Mouse (Mus musculus) heart, postnatal 0 days (tissue): ENCODE measurements at regions not wholly inside any gene's neighbourhood (a gene's known extent, or its start where the extent isn't known, plus 50 kb on each side); places are given as distances from the start of the nearest gene placed in this dataset.
A peak's percentile ranks its signal among the peaks of the same experiment; 100 is the strongest.

Experiments used
- ATAC-seq: fragments of 200-750 bp; cut with Nextera tagmentation; 2 replicates; pipeline ENCODE4 v1.8.0; 2017; ENCODE audit warnings: low read depth, moderate number of reproducible peaks, moderate library complexity; ENCODE audit not compliant: insufficient read depth
- DNase-seq: peaks from one replicate; pipeline ENCODE4 v3.0.0-alpha.2; 2016; ENCODE audit warnings: low spot score
- H3K27ac ChIP-seq: fragments of 300-500 bp; sonication (generic); 2 replicates; pipeline ENCODE4 v1.5.1; 2014; ENCODE audit warnings: low read depth, mild to moderate bottlenecking
- H3K27me3 ChIP-seq: fragments of 300-500 bp; sonication (generic); 2 replicates; pipeline ENCODE4 v1.6.1; 2014; ENCODE audit warnings: low read length, mixed read lengths; ENCODE audit not compliant: control insufficient read depth, insufficient read depth
- H3K36me3 ChIP-seq: fragments of 300-500 bp; sonication (generic); replicated peaks from 2 replicates; pipeline ENCODE4 v1.6.1; 2014; ENCODE audit warnings: low read length, mixed read lengths; ENCODE audit not compliant: control insufficient read depth, insufficient read depth
- H3K4me1 ChIP-seq: fragments of 300-500 bp; sonication (generic); 2 replicates; pipeline ENCODE4 v1.6.1; 2014; ENCODE audit warnings: antibody characterized with exemption; ENCODE audit not compliant: control insufficient read depth, insufficient read depth
- H3K4me2 ChIP-seq: fragments of 300-500 bp; sonication (generic); 2 replicates; pipeline ENCODE4 v1.6.1; 2014; ENCODE audit warnings: low read depth, mild to moderate bottlenecking, low read length, moderate library complexity
- H3K4me3 ChIP-seq: fragments of 300-500 bp; sonication (generic); 2 replicates; pipeline ENCODE4 v1.5.1; 2014; ENCODE audit warnings: low read depth, low read length
- H3K9ac ChIP-seq: fragments of 300-500 bp; sonication (generic); replicated peaks from 2 replicates; pipeline ENCODE4 v1.6.1; 2014; ENCODE audit warnings: low read depth, low read length, mixed read lengths
- H3K9me3 ChIP-seq: fragments of 300-500 bp; sonication (generic); replicated peaks from 2 replicates; pipeline ENCODE4 v1.6.1; 2016; ENCODE audit warnings: low read length; ENCODE audit not compliant: control insufficient read depth
- CTCF ChIP-seq: IDR thresholded peaks from 2 replicates; pipeline ENCODE4 v1.5.1; 2016; ENCODE audit warnings: antibody characterized with exemption, control low read depth, low read depth
- EP300 ChIP-seq: IDR thresholded peaks from 2 replicates; pipeline ENCODE4 v1.6.1; 2016; ENCODE audit warnings: antibody characterized with exemption, low read depth
- WGBS: fragments of 180-500 bp; shearing (Covaris S2); extraction: QIAGEN DNeasy Blood & Tissue Kit; methylation state at CpG from one replicate; pipeline ENCODE4 v1.1.7; 2014; 5-methylcytosine and 5-hydroxymethylcytosine counted together

DNA sequence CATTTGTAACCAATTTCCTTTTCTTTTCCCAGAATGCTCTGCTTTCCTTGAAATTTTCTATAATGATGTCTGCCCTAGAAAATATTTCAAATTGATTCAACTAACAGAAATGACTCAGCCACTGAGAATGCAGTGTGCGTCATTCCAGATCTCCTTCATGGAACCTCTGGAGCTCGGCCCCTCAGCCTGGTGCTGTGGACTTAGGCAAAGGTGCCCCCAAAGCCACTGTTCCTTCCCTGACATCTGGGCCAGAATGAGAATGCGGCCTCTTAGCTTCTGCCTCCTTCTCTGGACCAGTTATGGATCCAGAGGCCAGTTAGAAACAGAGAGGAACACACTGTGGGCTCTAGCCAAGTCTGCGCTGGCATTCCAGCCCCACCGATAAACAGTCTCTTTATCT lies 148.3 kb upstream of the Id2 start:
- ATAC-seq = peak; percentile 27; the same call in 1 of the 2 replicates
- no peak overlapping the region for H3K9ac ChIP-seq
- no peak for DNase-seq
- 39% methylated on average over 5 of the region's 5 CpGs for WGBS
- no peaks in the 10 kb centered on the region for H3K36me3 ChIP-seq
- no peak overlapping the region; the same call in 1 of the 2 replicates for H3K4me2 ChIP-seq
- no peaks in the 10 kb centered on the region for H3K27me3 ChIP-seq
- no peak overlapping the region for H3K4me3 ChIP-seq
- H3K9me3 ChIP-seq = no peaks in the 10 kb centered on the region
- no peak for TF ChIP-seq EP300
- no peak for TF ChIP-seq CTCF
- H3K27ac ChIP-seq = peak overlapping the region; percentile 38
- H3K4me1 ChIP-seq = peaks cover 19% of the 10 kb centered on the region

DNA sequence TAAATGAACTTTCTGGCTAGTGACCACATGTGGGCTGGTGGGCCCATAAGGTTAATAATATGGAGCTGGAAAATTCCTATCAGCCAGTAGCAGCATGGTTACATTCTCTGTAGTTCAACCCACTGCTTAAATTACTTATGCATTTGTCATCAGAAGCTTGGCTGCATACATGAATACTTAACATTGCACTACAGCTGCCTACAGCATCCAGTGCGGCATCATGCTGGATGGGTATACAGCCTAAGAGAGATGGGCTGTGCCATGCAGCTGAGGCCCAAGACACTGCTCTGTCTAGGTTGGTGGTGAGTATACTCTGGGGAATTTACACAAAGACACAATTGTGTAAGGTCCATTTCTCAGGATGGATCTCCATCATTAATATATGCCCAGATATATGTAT lies 147.7 kb upstream of the Id2 start:
- ATAC-seq = no peak
- Histone ChIP-seq H3K4me1 (peaks cover 24% of the 10 kb centered on the region), H3K36me3 (no peaks in the 10 kb centered on the region), H3K9ac (no peak overlapping the region), H3K27ac (no peak overlapping the region), H3K4me3 (no peak overlapping the region), H3K27me3 (no peaks in the 10 kb centered on the region), H3K4me2 (no peak overlapping the region), H3K9me3 (no peaks in the 10 kb centered on the region)
- 81% methylated on average over 1 of the region's 1 CpGs for WGBS
- no peak for TF ChIP-seq CTCF
- no peak for TF ChIP-seq EP300
- no peak for DNase-seq

DNA sequence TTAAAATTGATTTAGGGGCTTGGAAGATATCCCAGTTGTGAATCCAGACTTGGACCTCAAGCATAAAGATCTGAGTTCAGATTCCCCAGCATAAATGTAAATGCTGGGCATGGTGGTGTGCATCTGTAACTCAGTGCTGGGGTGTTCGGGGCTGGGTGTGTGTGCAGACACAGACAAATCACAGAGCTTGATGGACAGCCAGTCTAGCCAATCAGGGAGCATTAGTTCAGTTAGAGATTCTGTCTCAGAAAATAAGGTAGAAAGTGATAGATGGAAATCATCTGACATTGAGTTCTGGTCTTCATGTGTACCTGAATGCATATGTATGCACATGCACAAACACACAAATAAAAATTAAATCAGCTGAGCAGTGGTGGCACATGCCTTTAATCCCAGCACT lies 147.0 kb upstream of the Id2 start:
- WGBS = 72% methylated on average over 1 of the region's 1 CpGs
- H3K27ac ChIP-seq = no peak overlapping the region
- TF ChIP-seq CTCF (no peak), EP300 (no peak)
- no peak overlapping the region for H3K9ac ChIP-seq
- no peaks in the 10 kb centered on the region for H3K9me3 ChIP-seq
- H3K4me1 ChIP-seq = peaks cover 21% of the 10 kb centered on the region
- H3K4me2 ChIP-seq = no peak overlapping the region
- no peak for DNase-seq
- H3K4me3 ChIP-seq = no peak overlapping the region
- ATAC-seq = no peak
- no peaks in the 10 kb centered on the region for H3K27me3 ChIP-seq
- no peaks in the 10 kb centered on the region for H3K36me3 ChIP-seq

DNA sequence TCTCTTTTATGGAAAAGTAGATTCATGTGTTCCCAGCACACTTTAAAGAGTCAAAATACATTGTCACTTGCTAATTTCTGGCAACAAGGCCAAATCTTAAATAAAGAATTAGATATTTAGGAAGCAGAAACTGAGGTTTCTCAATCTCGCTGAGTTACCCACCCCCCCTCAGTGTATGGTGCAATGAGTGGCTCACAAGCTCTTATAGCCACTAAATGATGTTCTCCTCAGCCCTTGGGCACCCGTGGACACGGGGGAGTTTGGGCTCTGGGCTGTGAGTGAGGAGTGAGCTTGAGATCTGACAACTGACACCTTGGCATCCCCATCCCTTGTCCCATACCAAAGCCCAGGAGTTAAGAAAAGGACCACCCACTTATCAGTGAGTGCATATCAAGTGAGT lies 145.4 kb upstream of the Id2 start:
- Histone ChIP-seq H3K4me2 (no peak overlapping the region), H3K27me3 (no peaks in the 10 kb centered on the region), H3K36me3 (no peaks in the 10 kb centered on the region), H3K9me3 (no peaks in the 10 kb centered on the region), H3K27ac (no peak overlapping the region), H3K9ac (no peak overlapping the region), H3K4me3 (no peak overlapping the region), H3K4me1 (peaks cover 18% of the 10 kb centered on the region)
- no peak for DNase-seq
- ATAC-seq = no peak
- TF ChIP-seq CTCF = no peak
- TF ChIP-seq EP300 = no peak
- 73% methylated on average over 3 of the region's 3 CpGs for WGBS

DNA sequence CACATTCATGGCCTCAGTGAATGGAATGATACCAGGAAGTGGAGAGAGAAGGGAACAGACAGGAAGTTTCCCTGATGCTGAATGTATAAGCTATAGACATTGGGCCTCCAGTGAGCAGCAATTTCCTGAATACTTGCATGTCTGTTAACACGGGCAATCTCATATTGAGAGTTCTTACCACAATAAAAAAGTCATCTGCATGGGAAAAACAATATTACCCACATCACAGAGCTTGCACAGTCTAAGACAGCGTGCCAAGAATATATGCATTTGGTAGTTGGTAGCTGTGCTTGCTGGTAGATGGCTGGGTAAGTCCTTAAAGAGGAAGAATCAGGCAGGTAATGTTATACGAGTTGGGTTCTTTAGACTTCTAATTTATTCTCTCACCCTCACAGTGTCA lies 144.7 kb upstream of the Id2 start:
- no peak overlapping the region for H3K27ac ChIP-seq
- 79% methylated on average over 3 of the region's 3 CpGs for WGBS
- ATAC-seq = no peak

DNA sequence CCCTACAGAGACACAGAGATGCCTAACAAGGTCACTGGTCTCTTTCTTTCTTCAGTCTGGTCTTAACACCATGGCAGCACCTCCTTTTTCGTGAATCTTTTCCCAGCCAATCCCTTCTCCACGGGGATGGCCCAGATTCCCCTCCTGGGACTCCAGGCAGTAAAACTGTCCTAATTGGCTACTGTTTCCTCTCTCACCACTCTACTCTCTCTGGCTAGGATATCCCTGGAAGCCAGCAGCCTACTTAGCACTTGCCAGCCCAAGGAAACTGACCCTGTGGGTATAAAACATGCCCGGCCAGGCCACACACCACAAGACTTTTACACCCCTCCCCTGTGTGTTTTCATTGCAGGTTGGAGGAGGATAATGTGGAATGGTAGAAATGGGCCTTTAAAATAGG lies 143.9 kb upstream of the Id2 start:
- Histone ChIP-seq H3K27ac (no peak overlapping the region), H3K27me3 (no peaks in the 10 kb centered on the region), H3K4me2 (no peak overlapping the region), H3K9ac (no peak overlapping the region), H3K4me1 (peaks cover 14% of the 10 kb centered on the region), H3K4me3 (no peak overlapping the region), H3K36me3 (no peaks in the 10 kb centered on the region), H3K9me3 (no peaks in the 10 kb centered on the region)
- 86% methylated on average over 3 of the region's 3 CpGs for WGBS
- DNase-seq (no peak), ATAC-seq (no peak)
- TF ChIP-seq CTCF (no peak), EP300 (no peak)

More for the DNA sequence above, 144.7 kb upstream of the Id2 start:
- Histone ChIP-seq H3K36me3 (no peaks in the 10 kb centered on the region), H3K4me3 (no peak overlapping the region), H3K9me3 (no peaks in the 10 kb centered on the region), H3K27me3 (no peaks in the 10 kb centered on the region), H3K4me1 (peaks cover 18% of the 10 kb centered on the region), H3K9ac (no peak overlapping the region), H3K4me2 (no peak overlapping the region)
- TF ChIP-seq CTCF = no peak
- no peak for TF ChIP-seq EP300
- no peak for DNase-seq
